Mouse (Mus musculus) embryonic facial prominence, embryonic 11.5 days (tissue): ENCODE results near the gene Mark2. TPM values are rescaled to one million over a fixed set of nuclear protein-coding genes. Genes with fewer than 3 reads are reported as not detected.

Experiments used
- ATAC-seq: fragments of 200-750 bp; cut with Nextera tagmentation; replicated peaks from 2 replicates; pipeline ENCODE4 v1.8.0; 2017; ENCODE audit warnings: low read depth; ENCODE audit not compliant: insufficient number of reproducible peaks, low FRiP score, low TSS enrichment
- DNase-seq: peaks from one replicate; pipeline ENCODE4 v3.0.0-alpha.2; 2015; ENCODE audit warnings: low spot score
- H3K27ac ChIP-seq: fragments of 300-500 bp; sonication (generic); replicated peaks from 2 replicates; pipeline ENCODE4 v1.5.1; 2014; ENCODE audit warnings: mild to moderate bottlenecking, low read depth, low read length, control low read depth
- H3K27me3 ChIP-seq: fragments of 300-500 bp; sonication (generic); 2 replicates; pipeline ENCODE4 v1.6.1; 2014; ENCODE audit warnings: mild to moderate bottlenecking, low read length, moderate library complexity, mixed read lengths; ENCODE audit not compliant: control insufficient read depth, insufficient read depth
- H3K36me3 ChIP-seq: fragments of 300-500 bp; sonication (generic); replicated peaks from 2 replicates; pipeline ENCODE4 v1.6.1; 2014; ENCODE audit warnings: low read depth, mild to moderate bottlenecking, low read length, moderate library complexity, mixed read lengths; ENCODE audit not compliant: control insufficient read depth, insufficient read depth
- H3K4me1 ChIP-seq: fragments of 300-500 bp; sonication (generic); 2 replicates; pipeline ENCODE4 v1.6.1; 2014; ENCODE audit warnings: low read length, mixed read lengths; ENCODE audit not compliant: control insufficient read depth, insufficient read depth
- H3K4me2 ChIP-seq: fragments of 300-500 bp; sonication (generic); 2 replicates; pipeline ENCODE4 v1.6.1; 2014; ENCODE audit warnings: low read depth, mild to moderate bottlenecking, control low read depth, low read length, moderate library complexity
- H3K4me3 ChIP-seq: fragments of 300-500 bp; sonication (generic); 2 replicates; pipeline ENCODE4 v1.5.1; 2014; ENCODE audit warnings: low read depth, low read length, control low read depth
- H3K9ac ChIP-seq: fragments of 300-500 bp; sonication (generic); replicated peaks from 2 replicates; pipeline ENCODE4 v1.6.1; 2014; ENCODE audit warnings: mild to moderate bottlenecking, control low read depth, low read length
- H3K9me3 ChIP-seq: fragments of 300-500 bp; sonication (generic); replicated peaks from 2 replicates; pipeline ENCODE4 v1.6.1; 2016; ENCODE audit warnings: mild to moderate bottlenecking, low read length, inconsistent platforms, mixed read lengths; ENCODE audit not compliant: control insufficient read depth
- WGBS: fragments of 180-500 bp; shearing (Covaris S2); extraction: QIAGEN DNeasy Blood & Tissue Kit; methylation state at CpG from one replicate; pipeline ENCODE4 v1.1.7; 2014; 5-methylcytosine and 5-hydroxymethylcytosine counted together
- polyA plus RNA-seq: library from polyadenylated mRNA; unstranded; fragments of >200 nt; fragmentation: Nextera tagmentation; extraction: Ambion mirVana; gene quantifications from 2 replicates; pipeline ENCODE4 v1.2.1, GENCODE M21; 2014

Gene Mark2
- polyA plus RNA-seq, 1 experiment from 2014 or later = 39.4 TPM

- no peak overlapping the region for H3K9ac ChIP-seq
- no peaks in the 10 kb centered on the region for H3K27me3 ChIP-seq
- H3K36me3 ChIP-seq = no peaks in the 10 kb centered on the region
- no peak overlapping the region for H3K27ac ChIP-seq
- H3K4me2 ChIP-seq = no peak overlapping the region
- no peak overlapping the region for H3K4me3 ChIP-seq
- WGBS = 67% methylated on average over 8 of the region's 8 CpGs
- H3K9me3 ChIP-seq = no peaks in the 10 kb centered on the region
- DNase-seq (peak; percentile 19), ATAC-seq (0 out of 2 replicates have a peak, but pooled peaks have one; percentile 31)
- peaks cover 7% of the 10 kb centered on the region for H3K4me1 ChIP-seq
These were observed 33.5 kb downstream of the Mark2 start for GRCm38 (mm10) chr19:7307995-7308770.

GRCm38 (mm10) chr19:7306968-7307367 is 34.7 kb downstream of the Mark2 start:
- no peak overlapping the region for H3K27ac ChIP-seq
- no peak overlapping the region for H3K9ac ChIP-seq
- H3K9me3 ChIP-seq = no peaks in the 10 kb centered on the region
- H3K4me2 ChIP-seq = no peak overlapping the region
- no peak overlapping the region for H3K4me3 ChIP-seq
- ATAC-seq = no peak
- no peaks in the 10 kb centered on the region for H3K36me3 ChIP-seq
- no peak for DNase-seq
- no peaks in the 10 kb centered on the region for H3K27me3 ChIP-seq
- 44% methylated on average over 3 of the region's 3 CpGs for WGBS
- H3K4me1 ChIP-seq = peaks cover 7% of the 10 kb centered on the region

GRCm38 (mm10) chr19:7305380-7306310 is 36.0 kb downstream of the Mark2 start:
- no peaks in the 10 kb centered on the region for H3K36me3 ChIP-seq
- H3K27ac ChIP-seq = no peak overlapping the region
- 84% methylated on average over 10 of the region's 11 CpGs for WGBS
- H3K27me3 ChIP-seq = no peaks in the 10 kb centered on the region
- no peak overlapping the region for H3K4me3 ChIP-seq
- H3K9ac ChIP-seq = no peak overlapping the region
- no peak overlapping the region for H3K4me2 ChIP-seq
- DNase-seq = no peak
- no peaks in the 10 kb centered on the region for H3K9me3 ChIP-seq
- H3K4me1 ChIP-seq = peaks cover 2% of the 10 kb centered on the region
- ATAC-seq = no peak

- Histone ChIP-seq H3K9ac (no peak overlapping the region), H3K4me2 (no peak overlapping the region), H3K27ac (no peak overlapping the region), H3K9me3 (no peaks in the 10 kb centered on the region), H3K4me3 (no peak overlapping the region), H3K27me3 (no peaks in the 10 kb centered on the region), H3K36me3 (no peaks in the 10 kb centered on the region), H3K4me1 (no peaks in the 10 kb centered on the region)
- 74% methylated on average over 2 of the region's 2 CpGs for WGBS
- ATAC-seq (no peak), DNase-seq (no peak)
These were observed 36.9 kb downstream of the Mark2 start for GRCm38 (mm10) chr19:7304801-7305200.

GRCm38 (mm10) chr19:7303796-7304195 is 37.9 kb downstream of the Mark2 start:
- Histone ChIP-seq H3K27me3 (no peaks in the 10 kb centered on the region), H3K4me1 (no peaks in the 10 kb centered on the region), H3K9ac (no peak overlapping the region), H3K4me3 (no peak overlapping the region), H3K36me3 (no peaks in the 10 kb centered on the region), H3K27ac (no peak overlapping the region), H3K9me3 (no peaks in the 10 kb centered on the region), H3K4me2 (no peak overlapping the region)
- WGBS = 75% methylated on average over 6 of the region's 6 CpGs
- DNase-seq (no peak), ATAC-seq (no peak)

- DNase-seq (no peak), ATAC-seq (no peak)
- Histone ChIP-seq H3K4me2 (no peak overlapping the region), H3K9ac (no peak overlapping the region), H3K27ac (no peak overlapping the region), H3K4me3 (no peak overlapping the region), H3K9me3 (no peaks in the 10 kb centered on the region), H3K27me3 (no peaks in the 10 kb centered on the region), H3K36me3 (no peaks in the 10 kb centered on the region), H3K4me1 (no peaks in the 10 kb centered on the region)
- WGBS = 80% methylated on average over 1 of the region's 1 CpGs
These were observed 39.2 kb downstream of the Mark2 start for GRCm38 (mm10) chr19:7302493-7302797.

- Histone ChIP-seq H3K27me3 (no peaks in the 10 kb centered on the region), H3K9me3 (no peaks in the 10 kb centered on the region), H3K4me2 (no peak overlapping the region), H3K4me1 (no peaks in the 10 kb centered on the region), H3K36me3 (no peaks in the 10 kb centered on the region), H3K27ac (no peak overlapping the region), H3K4me3 (no peak overlapping the region), H3K9ac (no peak overlapping the region)
- no peak for ATAC-seq
- DNase-seq = no peak
- 93% methylated on average over 7 of the region's 7 CpGs for WGBS
These were observed 39.8 kb downstream of the Mark2 start for GRCm38 (mm10) chr19:7301647-7302492.
